Mouse (Mus musculus) intestine, postnatal 0 days (tissue): Measurements from ENCODE around the gene Znrf1. TPM values are rescaled to one million over a fixed set of nuclear protein-coding genes. Genes with fewer than 3 reads are reported as not detected.

Experiments
- ATAC-seq: fragments of 200-750 bp; cut with Nextera tagmentation; 2 replicates; pipeline ENCODE4 v1.8.0; 2017; ENCODE audit warnings: mild to moderate bottlenecking, moderate TSS enrichment, moderate library complexity
- H3K27ac ChIP-seq: fragments of 300-500 bp; sonication (generic); 2 replicates; pipeline ENCODE4 v1.5.1; 2014; ENCODE audit warnings: mild to moderate bottlenecking, low read depth, low read length, moderate library complexity
- H3K27me3 ChIP-seq: fragments of 300-500 bp; sonication (generic); replicated peaks from 2 replicates; pipeline ENCODE4 v1.6.1; 2014; ENCODE audit warnings: low read length, mixed read lengths; ENCODE audit not compliant: control insufficient read depth, insufficient read depth
- H3K36me3 ChIP-seq: fragments of 300-500 bp; sonication (generic); 2 replicates; pipeline ENCODE4 v1.6.1; 2014; ENCODE audit warnings: mild to moderate bottlenecking, moderate library complexity; ENCODE audit not compliant: control insufficient read depth, insufficient read depth
- H3K4me1 ChIP-seq: fragments of 300-500 bp; sonication (generic); replicated peaks from 2 replicates; pipeline ENCODE4 v1.6.1; 2014; ENCODE audit warnings: antibody characterized with exemption, low read length, mixed read lengths; ENCODE audit not compliant: control insufficient read depth, insufficient read depth
- H3K4me2 ChIP-seq: fragments of 300-500 bp; sonication (generic); replicated peaks from 2 replicates; pipeline ENCODE4 v1.6.1; 2014; ENCODE audit warnings: low read depth, mild to moderate bottlenecking, moderate library complexity
- H3K4me3 ChIP-seq: fragments of 300-500 bp; sonication (generic); 2 replicates; pipeline ENCODE4 v1.5.1; 2014; ENCODE audit warnings: low read depth, low read length
- H3K9ac ChIP-seq: fragments of 300-500 bp; sonication (generic); 2 replicates; pipeline ENCODE4 v1.6.1; 2014; ENCODE audit warnings: mild to moderate bottlenecking, low read depth, low read length
- H3K9me3 ChIP-seq: fragments of 300-500 bp; sonication (generic); 2 replicates; pipeline ENCODE4 v1.6.1; 2016; ENCODE audit warnings: mixed run types; ENCODE audit not compliant: control insufficient read depth
- CTCF ChIP-seq: sonication (generic); IDR thresholded peaks from 2 replicates; pipeline ENCODE4 v1.5.1; 2016; ENCODE audit warnings: low read depth, mild to moderate bottlenecking, control low read depth, antibody characterized with exemption, moderate library complexity
- WGBS: fragments of 180-500 bp; shearing (Covaris S2); extraction: QIAGEN DNeasy Blood & Tissue Kit; methylation state at CpG from one replicate; pipeline ENCODE4 v1.1.7; 2014; 5-methylcytosine and 5-hydroxymethylcytosine counted together
- polyA plus RNA-seq: library from polyadenylated mRNA; unstranded; fragments of >200 nt; fragmentation: Nextera tagmentation; extraction: Ambion mirVana; gene quantifications from 2 replicates; pipeline ENCODE4 v1.2.1, GENCODE M21; 2015

The Znrf1 gene
- polyA plus RNA-seq, 1 experiment from 2014 or later = 11.7 TPM

DNA sequence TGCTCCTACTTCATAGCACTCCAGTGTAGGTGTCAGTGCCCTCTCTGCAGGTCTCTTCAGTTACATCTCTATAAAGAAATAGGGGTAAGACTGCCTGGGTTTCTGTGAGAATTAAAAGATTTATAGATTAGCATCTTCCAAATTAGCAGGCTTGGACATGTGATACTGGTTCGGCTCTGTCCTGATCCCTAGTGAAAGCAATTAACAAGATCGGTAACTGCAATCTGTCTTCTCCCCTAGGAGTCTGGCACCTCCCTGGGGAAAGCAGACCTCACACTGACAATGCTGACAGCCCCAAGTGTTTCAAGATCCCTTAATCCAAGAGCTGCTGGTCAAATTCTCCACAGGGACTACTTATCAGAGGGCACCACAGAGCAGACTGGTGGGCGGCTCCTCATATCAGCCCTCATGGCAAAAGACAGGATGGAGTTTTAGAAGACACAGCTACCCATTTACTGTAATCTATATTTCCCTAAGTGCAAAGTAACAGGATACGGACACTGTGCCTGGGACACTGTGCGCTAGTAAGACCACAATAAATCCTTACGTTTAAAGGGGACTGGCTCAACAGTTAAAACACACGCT lies 19.4 kb upstream of the Znrf1 start:
- no peaks in the 10 kb centered on the region for H3K27me3 ChIP-seq
- H3K27ac ChIP-seq = no peak overlapping the region
- no peak overlapping the region for H3K4me3 ChIP-seq
- no peaks in the 10 kb centered on the region for H3K4me1 ChIP-seq
- no peak overlapping the region for H3K9ac ChIP-seq
- no peak for TF ChIP-seq CTCF
- 0 out of 2 replicates have a peak, but pooled peaks cover 2% of the 10 kb centered on the region for H3K36me3 ChIP-seq
- no peak for ATAC-seq
- H3K9me3 ChIP-seq = no peaks in the 10 kb centered on the region
- WGBS = 78% methylated on average over 7 of the region's 7 CpGs
- H3K4me2 ChIP-seq = no peak overlapping the region

DNA sequence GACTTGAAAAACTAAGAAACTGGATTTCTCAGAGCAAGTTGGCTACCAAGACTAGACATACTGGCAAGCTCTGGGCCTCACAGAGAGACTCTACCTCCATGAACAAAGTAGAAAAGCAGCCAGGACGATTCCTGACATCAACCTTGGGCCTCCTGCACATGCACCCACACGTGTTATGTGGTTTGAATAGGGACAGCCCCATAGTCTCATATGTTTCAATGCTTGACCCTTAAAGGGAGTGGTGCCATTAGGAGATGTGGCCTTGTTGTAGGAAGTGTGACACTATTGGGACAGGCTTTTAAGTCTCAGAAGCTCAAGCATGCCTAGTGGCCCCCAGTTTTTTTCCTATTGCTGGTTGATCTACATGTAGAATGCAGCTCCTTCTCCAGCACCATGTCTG lies 18.4 kb upstream of the Znrf1 start:
- Histone ChIP-seq H3K4me2 (no peak overlapping the region), H3K9ac (no peak overlapping the region), H3K27me3 (no peaks in the 10 kb centered on the region), H3K4me3 (no peak overlapping the region), H3K4me1 (no peaks in the 10 kb centered on the region), H3K27ac (no peak overlapping the region), H3K9me3 (no peaks in the 10 kb centered on the region), H3K36me3 (0 out of 2 replicates have a peak, but pooled peaks cover 2% of the 10 kb centered on the region)
- ATAC-seq = no peak
- no peak for TF ChIP-seq CTCF
- 83% methylated on average over 2 of the region's 2 CpGs for WGBS

- Histone ChIP-seq H3K9me3 (no peaks in the 10 kb centered on the region), H3K4me2 (peak within 1 kb of the TSS; percentile 79), H3K27ac (no peak within 1 kb of the TSS), H3K9ac (peak within 1 kb of the TSS; percentile 48), H3K27me3 (no peaks in the 10 kb centered on the region), H3K4me3 (peak within 1 kb of the TSS; percentile 85), H3K4me1 (no peaks in the 10 kb centered on the region), H3K36me3 (no peaks in the 10 kb centered on the region)
- peak; percentile 56 for TF ChIP-seq CTCF
- WGBS = 1% methylated on average over 33 of the region's 34 CpGs
- peak; percentile 99 for ATAC-seq
These were observed 14.0 kb upstream of the Znrf1 start, which contains the start of gene Wdr59 for GRCm38 (mm10) chr8:111521713-111522429. Gene Wdr59 (minus strand): TSS chr8:111522092.

GRCm38 (mm10) chr8:111526403-111527024 lies 9.4 kb upstream of the Znrf1 start:
- 64% methylated on average over 6 of the region's 6 CpGs for WGBS
- Histone ChIP-seq H3K27ac (no peak overlapping the region), H3K9ac (no peak overlapping the region), H3K27me3 (no peaks in the 10 kb centered on the region), H3K4me2 (no peak overlapping the region), H3K9me3 (no peaks in the 10 kb centered on the region), H3K4me1 (no peaks in the 10 kb centered on the region), H3K4me3 (no peak overlapping the region), H3K36me3 (no peaks in the 10 kb centered on the region)
- no peak for TF ChIP-seq CTCF
- ATAC-seq = no peak

DNA sequence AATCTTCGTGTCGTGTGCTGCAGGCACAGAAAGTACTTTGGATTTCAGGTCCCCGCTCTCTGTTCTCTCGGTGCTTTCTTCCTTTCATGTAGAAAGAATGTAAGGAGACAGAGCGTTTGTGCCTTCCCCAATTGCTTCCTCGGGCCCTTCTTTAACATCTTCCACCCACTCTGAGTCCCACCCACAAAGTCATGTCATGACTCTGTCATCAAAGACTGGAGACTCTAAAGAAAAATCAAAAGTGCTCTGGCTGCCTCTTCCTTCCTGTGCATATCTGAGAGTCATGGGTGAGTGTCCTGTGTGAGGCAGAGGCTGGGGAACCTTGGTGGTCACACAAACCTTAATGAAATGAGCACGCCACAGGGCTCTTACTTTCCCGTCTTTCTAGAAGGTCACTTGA lies 8.7 kb upstream of the Znrf1 start:
- Histone ChIP-seq H3K27ac (no peak overlapping the region), H3K36me3 (no peaks in the 10 kb centered on the region), H3K4me3 (no peak overlapping the region), H3K9ac (no peak overlapping the region), H3K4me1 (no peaks in the 10 kb centered on the region), H3K4me2 (no peak overlapping the region), H3K9me3 (no peaks in the 10 kb centered on the region), H3K27me3 (no peaks in the 10 kb centered on the region)
- no peak for ATAC-seq
- WGBS = 66% methylated on average over 8 of the region's 8 CpGs
- no peak for TF ChIP-seq CTCF

DNA sequence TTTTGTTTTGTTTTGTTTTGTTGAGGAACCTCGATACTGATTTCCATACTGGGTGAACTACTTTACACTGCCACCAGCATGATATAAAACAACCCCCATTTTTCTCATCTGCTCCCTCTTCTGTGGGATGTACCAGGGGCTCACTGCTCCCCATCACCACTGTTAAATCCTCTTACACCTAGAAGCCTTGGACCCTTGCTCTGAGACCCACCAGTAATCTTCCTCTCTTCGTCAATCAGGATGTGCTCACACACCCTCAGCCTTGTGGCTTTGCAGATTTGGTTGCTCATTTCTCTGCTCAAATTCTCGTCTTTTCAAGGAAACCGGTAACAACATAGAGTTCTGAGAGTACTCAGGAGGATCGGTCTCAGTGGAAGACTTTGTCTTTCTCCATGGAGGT lies 7.8 kb upstream of the Znrf1 start:
- Histone ChIP-seq H3K4me2 (no peak overlapping the region), H3K27ac (no peak overlapping the region), H3K4me3 (no peak overlapping the region), H3K36me3 (no peaks in the 10 kb centered on the region), H3K27me3 (no peaks in the 10 kb centered on the region), H3K9ac (no peak overlapping the region), H3K9me3 (no peaks in the 10 kb centered on the region), H3K4me1 (no peaks in the 10 kb centered on the region)
- TF ChIP-seq CTCF = no peak
- no peak for ATAC-seq
- 83% methylated on average over 5 of the region's 5 CpGs for WGBS
